Mouse (Mus musculus) ES-Bruce4 (cell line): ENCODE data around the gene Apom. TPM values are rescaled to one million over a fixed set of nuclear protein-coding genes. Genes with fewer than 3 reads are reported as not detected.

ENCODE experiments used
- H3K27ac ChIP-seq: 2 replicates; pipeline ENCODE4 v1.5.1; 2012; ENCODE audit warnings: low read length, inconsistent platforms; ENCODE audit not compliant: insufficient read depth
- H3K27me3 ChIP-seq: 2 replicates; pipeline ENCODE4 v1.6.1; 2012; ENCODE audit warnings: mild to moderate bottlenecking, low read length, inconsistent platforms; ENCODE audit not compliant: control insufficient read depth, poor library complexity, insufficient read depth, severe bottlenecking
- H3K36me3 ChIP-seq: 2 replicates; pipeline ENCODE4 v1.6.1; 2012; ENCODE audit warnings: inconsistent platforms, mild to moderate bottlenecking, low read length, moderate library complexity; ENCODE audit not compliant: control insufficient read depth, poor library complexity, insufficient read depth, severe bottlenecking
- H3K4me1 ChIP-seq: one replicate; pipeline ENCODE4 v1.8.1; 2011; ENCODE audit warnings: low read length; ENCODE audit not compliant: control insufficient read depth, insufficient read depth
- H3K4me3 ChIP-seq: 2 replicates; pipeline ENCODE4 v1.5.1; 2011; ENCODE audit warnings: low read depth, mild to moderate bottlenecking, low read length
- H3K9ac ChIP-seq: 2 replicates; pipeline ENCODE4 v1.6.1; 2012; ENCODE audit warnings: low read depth, mild to moderate bottlenecking, inconsistent platforms; ENCODE audit not compliant: poor library complexity, severe bottlenecking
- H3K9me3 ChIP-seq: replicated peaks from 2 replicates; pipeline ENCODE4 v1.6.1; 2012; ENCODE audit warnings: mild to moderate bottlenecking, low read length, inconsistent platforms; ENCODE audit not compliant: control insufficient read depth, poor library complexity, insufficient read depth, severe bottlenecking
- CTCF ChIP-seq: IDR thresholded peaks from one replicate; pipeline ENCODE4 v1.8.1; 2011; ENCODE audit warnings: low read depth, low read length
- EP300 ChIP-seq: IDR thresholded peaks from 2 replicates; pipeline ENCODE4 v1.6.1; 2011; ENCODE audit warnings: low read depth, low read length; ENCODE audit not compliant: insufficient read depth
- POLR2A ChIP-seq: IDR thresholded peaks from one replicate; pipeline ENCODE4 v1.8.1; 2011; ENCODE audit warnings: low read length; ENCODE audit not compliant: insufficient read depth
- polyA plus RNA-seq: library from polyadenylated mRNA; stranded (reverse); fragments of >200 nt; gene quantifications from 2 replicates; pipeline ENCODE4 v1.2.4, GENCODE M21; 2011; ENCODE audit warnings: low read depth; ENCODE audit not compliant: missing spikeins, insufficient read depth, insufficient read length

Gene Apom
- polyA plus RNA-seq, 1 experiment, result not detected

DNA sequence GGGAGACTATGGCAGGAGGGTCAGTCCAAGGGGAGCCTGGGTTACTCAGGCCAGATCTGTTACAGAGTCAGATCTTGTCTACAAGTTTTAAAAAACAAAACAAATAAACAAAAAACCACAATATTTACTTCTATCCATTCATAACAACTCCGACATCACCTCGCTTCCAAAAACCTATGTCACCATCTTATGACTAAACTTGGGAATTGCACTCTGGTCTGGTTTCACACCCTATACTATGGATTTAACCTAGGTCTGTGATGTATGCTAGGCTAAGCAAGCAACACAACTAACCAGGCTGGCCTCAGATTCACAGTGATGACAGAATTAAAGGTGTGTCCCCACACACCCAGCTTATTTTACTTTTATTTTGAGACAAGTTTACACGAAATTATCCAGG, 25.3 kb downstream of the Apom start:
- Histone ChIP-seq H3K9ac (no peak overlapping the region), H3K9me3 (no peaks in the 10 kb centered on the region), H3K36me3 (no peaks in the 10 kb centered on the region), H3K4me1 (no peaks in the 10 kb centered on the region), H3K27me3 (no peaks in the 10 kb centered on the region), H3K27ac (no peak overlapping the region), H3K4me3 (no peak overlapping the region)
- TF ChIP-seq POLR2A (no peak), CTCF (no peak), EP300 (no peak)

DNA sequence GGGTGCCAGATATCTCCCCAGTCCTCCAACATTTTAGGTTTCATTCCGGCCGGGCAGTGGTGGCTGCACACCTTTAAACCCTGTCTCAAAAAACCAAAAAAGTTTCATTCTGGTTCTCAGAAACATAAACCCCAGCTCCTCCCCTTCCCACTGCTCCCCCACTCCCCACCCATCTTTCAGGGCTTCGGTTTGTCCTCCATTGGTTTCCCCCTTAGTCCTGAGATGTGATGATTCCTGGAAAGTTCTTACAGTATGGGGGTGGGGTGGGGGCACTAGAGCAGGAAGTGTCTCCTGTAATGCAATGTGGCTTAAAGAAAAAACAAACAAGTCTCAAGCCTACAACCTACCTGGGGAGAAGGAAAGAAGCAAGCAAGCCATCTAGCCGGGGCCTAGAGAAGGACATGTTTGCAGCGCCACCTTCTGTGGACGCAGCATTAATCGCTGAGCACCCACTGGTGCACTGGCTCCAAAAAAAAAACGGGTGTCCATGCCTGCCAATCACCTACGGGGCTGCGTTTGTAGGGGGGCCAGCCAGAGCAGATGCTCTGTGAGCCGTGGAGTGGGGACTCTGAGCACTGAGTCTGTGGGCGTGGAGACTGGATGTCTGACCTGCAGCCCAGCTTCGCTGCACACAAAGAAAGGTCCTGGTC, 26.0 kb downstream of the Apom start:
- Histone ChIP-seq H3K4me3 (no peak overlapping the region), H3K27me3 (no peaks in the 10 kb centered on the region), H3K9ac (no peak overlapping the region), H3K4me1 (no peaks in the 10 kb centered on the region), H3K9me3 (no peaks in the 10 kb centered on the region), H3K36me3 (no peaks in the 10 kb centered on the region), H3K27ac (no peak overlapping the region)
- TF ChIP-seq CTCF (peak; percentile 75), EP300 (no peak)

DNA sequence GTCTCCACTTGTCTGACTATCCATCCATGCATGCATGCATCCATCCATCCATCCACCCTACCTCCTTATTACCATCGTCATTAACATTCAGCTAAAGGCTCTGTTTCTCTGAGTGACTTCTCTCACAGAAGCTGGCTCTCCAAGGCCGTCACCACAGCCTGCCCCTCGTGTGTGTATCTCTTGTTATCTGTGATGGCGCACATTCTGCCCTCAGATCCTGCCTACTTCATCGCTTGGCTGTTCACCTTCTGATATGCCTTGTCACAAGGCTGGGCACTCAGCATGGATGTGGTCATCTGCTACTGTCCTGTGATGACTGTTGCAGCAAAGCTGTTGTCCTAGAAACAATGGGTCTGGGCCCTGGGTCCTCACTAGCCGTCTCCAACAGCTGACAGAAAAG, 27.1 kb downstream of the Apom start:
- no peak overlapping the region for H3K9ac ChIP-seq
- no peak for TF ChIP-seq CTCF
- no peak for TF ChIP-seq POLR2A
- no peak for TF ChIP-seq EP300
- no peaks in the 10 kb centered on the region for H3K27me3 ChIP-seq
- no peaks in the 10 kb centered on the region for H3K4me1 ChIP-seq
- H3K36me3 ChIP-seq, result no peaks in the 10 kb centered on the region
- H3K27ac ChIP-seq, result no peak overlapping the region
- no peak overlapping the region for H3K4me3 ChIP-seq
- H3K9me3 ChIP-seq, result no peaks in the 10 kb centered on the region

DNA sequence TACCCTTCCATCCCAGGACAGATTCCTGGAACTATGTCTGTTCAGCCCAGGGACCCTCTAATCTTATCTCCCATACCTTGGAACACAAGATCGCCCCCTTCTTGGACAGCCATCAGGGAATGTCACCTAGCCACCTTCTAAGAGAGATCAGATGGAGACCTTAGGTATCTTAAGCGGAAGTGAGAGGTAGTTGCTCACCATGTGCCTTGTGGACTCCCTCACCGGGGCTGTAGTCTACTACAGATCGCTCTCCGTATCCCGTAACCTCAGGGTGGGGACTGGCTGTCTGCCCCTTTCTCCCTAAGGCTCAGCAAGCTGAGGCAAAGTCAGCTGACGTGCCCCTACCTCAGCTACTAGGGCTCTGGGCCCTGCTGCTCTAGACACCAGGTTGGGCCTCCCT, 27.8 kb downstream of the Apom start:
- H3K27ac ChIP-seq, result no peak overlapping the region
- TF ChIP-seq EP300, result no peak
- no peaks in the 10 kb centered on the region for H3K27me3 ChIP-seq
- H3K9ac ChIP-seq, result no peak overlapping the region
- no peak overlapping the region for H3K4me3 ChIP-seq
- no peaks in the 10 kb centered on the region for H3K9me3 ChIP-seq
- no peaks in the 10 kb centered on the region for H3K4me1 ChIP-seq
- no peaks in the 10 kb centered on the region for H3K36me3 ChIP-seq

DNA sequence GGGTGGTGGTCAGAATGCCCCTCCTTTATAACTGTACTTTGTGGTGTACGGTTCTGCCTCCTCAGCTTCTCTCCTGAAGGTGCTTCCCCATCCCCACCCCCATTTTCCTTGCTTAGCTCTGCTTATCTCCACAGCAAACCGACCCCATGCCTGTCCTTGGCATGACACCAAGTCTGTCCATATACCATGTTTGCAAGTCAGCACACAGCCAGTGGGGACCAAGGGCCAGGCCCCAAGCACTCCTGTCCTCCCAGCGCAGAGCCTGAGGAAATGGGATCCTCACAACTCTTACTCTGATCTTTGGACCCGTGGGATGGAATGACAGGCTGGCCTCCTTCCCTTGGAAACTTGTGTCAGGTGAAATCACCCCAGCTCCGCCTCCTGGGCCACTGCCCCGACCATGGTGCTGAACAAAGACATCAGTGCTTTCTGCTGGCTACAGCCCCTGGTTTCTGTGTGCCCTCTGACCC, 28.6 kb downstream of the Apom start:
- Histone ChIP-seq H3K4me3 (no peak overlapping the region), H3K36me3 (no peaks in the 10 kb centered on the region), H3K27ac (no peak overlapping the region), H3K27me3 (no peaks in the 10 kb centered on the region), H3K4me1 (no peaks in the 10 kb centered on the region), H3K9me3 (no peaks in the 10 kb centered on the region), H3K9ac (no peak overlapping the region)
- TF ChIP-seq CTCF, result no peak
- TF ChIP-seq POLR2A, result no peak
- TF ChIP-seq EP300, result no peak

DNA sequence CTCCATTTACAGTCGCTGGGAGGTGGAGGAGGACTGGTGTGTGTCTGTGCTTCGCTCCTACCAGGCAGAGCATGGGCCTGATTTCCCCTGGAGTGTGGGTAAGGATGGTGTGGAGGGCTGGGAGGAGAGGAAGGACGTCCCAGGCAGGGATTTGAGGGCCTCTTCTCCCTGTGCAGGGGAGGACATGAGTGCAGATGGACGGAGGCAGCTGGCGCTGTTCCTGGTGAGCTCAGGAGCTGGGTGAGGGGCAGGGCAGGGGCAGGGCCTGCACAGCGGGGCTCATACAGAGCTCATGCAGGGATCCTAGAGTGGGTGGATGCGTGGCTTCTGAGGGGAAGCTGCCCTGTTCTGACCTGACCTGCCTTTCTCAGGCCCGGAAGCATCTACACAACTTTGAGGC, 29.6 kb downstream of the Apom start:
- no peak overlapping the region for H3K27ac ChIP-seq
- no peaks in the 10 kb centered on the region for H3K27me3 ChIP-seq
- TF ChIP-seq EP300 (no peak), CTCF (no peak), POLR2A (no peak)
- no peak overlapping the region for H3K4me3 ChIP-seq
- no peaks in the 10 kb centered on the region for H3K36me3 ChIP-seq
- H3K4me1 ChIP-seq, result no peaks in the 10 kb centered on the region
- H3K9me3 ChIP-seq, result no peaks in the 10 kb centered on the region
- no peak overlapping the region for H3K9ac ChIP-seq
